Mouse (Mus musculus) neural tube, embryonic 11.5 days (tissue): ENCODE results near the gene Gckr. TPM values are rescaled to one million over a fixed set of nuclear protein-coding genes. Genes with fewer than 3 reads are reported as not detected.

Experiments
- ATAC-seq: fragments of 200-750 bp; cut with Nextera tagmentation; 2 replicates; pipeline ENCODE4 v1.8.0; 2017; ENCODE audit warnings: moderate number of reproducible peaks, mild to moderate bottlenecking, moderate TSS enrichment, moderate library complexity; ENCODE audit not compliant: insufficient read depth, low FRiP score, low TSS enrichment
- DNase-seq: peaks from one replicate; pipeline ENCODE4 v3.0.0-alpha.2; 2015; ENCODE audit warnings: low spot score
- H3K27ac ChIP-seq: fragments of 300-500 bp; sonication (generic); 2 replicates; pipeline ENCODE4 v1.5.1; 2014; ENCODE audit warnings: low read depth, mild to moderate bottlenecking, low read length
- H3K27me3 ChIP-seq: fragments of 300-500 bp; sonication (generic); 2 replicates; pipeline ENCODE4 v1.6.1; 2014; ENCODE audit warnings: mild to moderate bottlenecking, low read length, mixed read lengths; ENCODE audit not compliant: control insufficient read depth, insufficient read depth
- H3K36me3 ChIP-seq: fragments of 300-500 bp; sonication (generic); 2 replicates; pipeline ENCODE4 v1.6.1; 2014; ENCODE audit warnings: mild to moderate bottlenecking, low read length, moderate library complexity, mixed read lengths; ENCODE audit not compliant: control insufficient read depth, insufficient read depth
- H3K4me1 ChIP-seq: fragments of 300-500 bp; sonication (generic); 2 replicates; pipeline ENCODE4 v1.6.1; 2014; ENCODE audit warnings: low read length, mixed read lengths; ENCODE audit not compliant: control insufficient read depth, insufficient read depth
- H3K4me2 ChIP-seq: fragments of 300-500 bp; sonication (generic); 2 replicates; pipeline ENCODE4 v1.6.1; 2014; ENCODE audit warnings: low read depth, mild to moderate bottlenecking, moderate library complexity
- H3K4me3 ChIP-seq: fragments of 300-500 bp; sonication (generic); 2 replicates; pipeline ENCODE4 v1.5.1; 2014; ENCODE audit warnings: low read depth, low read length
- H3K9ac ChIP-seq: fragments of 300-500 bp; sonication (generic); 2 replicates; pipeline ENCODE4 v1.6.1; 2014; ENCODE audit warnings: mild to moderate bottlenecking, low read length
- H3K9me3 ChIP-seq: fragments of 300-500 bp; sonication (generic); 2 replicates; pipeline ENCODE4 v1.6.1; 2016; ENCODE audit warnings: low read length; ENCODE audit not compliant: control insufficient read depth
- WGBS: fragments of 180-500 bp; shearing (Covaris S2); extraction: QIAGEN DNeasy Blood & Tissue Kit; methylation state at CpG from one replicate; pipeline ENCODE4 v1.1.7; 2014; 5-methylcytosine and 5-hydroxymethylcytosine counted together
- polyA plus RNA-seq: library from polyadenylated mRNA; unstranded; fragments of >200 nt; fragmentation: Nextera tagmentation; extraction: Ambion mirVana; gene quantifications from 2 replicates; pipeline ENCODE4 v1.2.1, GENCODE M21; 2014

Gene Gckr
- polyA plus RNA-seq, 1 experiment from 2014 or later = not detected

- no peak overlapping the region for H3K27ac ChIP-seq
- no peak overlapping the region for H3K4me3 ChIP-seq
- no peak overlapping the region for H3K9ac ChIP-seq
- H3K9me3 ChIP-seq = no peaks in the 10 kb centered on the region
- DNase-seq (no peak), ATAC-seq (no peak)
- H3K27me3 ChIP-seq = no peaks in the 10 kb centered on the region
- peaks cover 6% of the 10 kb centered on the region for H3K36me3 ChIP-seq
- H3K4me1 ChIP-seq = peaks cover 7% of the 10 kb centered on the region
- peak overlapping the region; percentile 79; the same call in 1 of the 2 replicates for H3K4me2 ChIP-seq
- WGBS = 82% methylated on average over 3 of the region's 3 CpGs
Measured at GRCm38 (mm10) chr5:31289626-31290230, 7.5 kb upstream of the Gckr start.

GRCm38 (mm10) chr5:31290521-31291360 is 6.5 kb upstream of the Gckr start, which contains the start of gene Ift172:
Gene Ift172, minus strand, starts transcription at chr5:31291116.
- Histone ChIP-seq H3K4me1 (peaks cover 10% of the 10 kb centered on the region), H3K9ac (peak within 1 kb of the TSS; percentile 56), H3K27ac (peak within 1 kb of the TSS; percentile 67; the same call in 1 of the 2 replicates), H3K4me3 (peak within 1 kb of the TSS; percentile 48), H3K27me3 (no peaks in the 10 kb centered on the region), H3K4me2 (peak within 1 kb of the TSS; percentile 79), H3K9me3 (no peaks in the 10 kb centered on the region), H3K36me3 (peaks cover 6% of the 10 kb centered on the region)
- peak; percentile 97 for DNase-seq
- 3% methylated on average over 45 of the region's 45 CpGs for WGBS
- peak; percentile 81 for ATAC-seq

DNA sequence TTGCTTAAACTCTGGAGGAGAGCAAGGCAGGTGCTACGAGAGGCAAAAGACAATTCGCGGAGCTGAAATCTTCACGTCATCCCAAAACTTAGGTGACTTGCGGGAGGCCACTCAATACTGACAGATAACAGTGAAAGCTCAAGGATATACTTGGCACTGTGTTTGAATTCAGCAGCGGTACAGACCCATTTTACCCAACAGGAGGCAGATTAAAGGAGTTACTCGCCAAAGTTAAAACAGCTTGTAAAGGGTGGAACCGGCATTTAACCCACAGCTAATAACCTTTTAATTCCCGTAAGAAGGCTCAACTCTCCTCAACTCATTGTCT is 5.9 kb upstream of the Gckr start:
- Histone ChIP-seq H3K36me3 (peaks cover 6% of the 10 kb centered on the region), H3K4me3 (peak overlapping the region; percentile 48)
- 7% methylated on average over 9 of the region's 9 CpGs for WGBS

GRCm38 (mm10) chr5:31294964-31295605 is 2.2 kb upstream of the Gckr start:
- Histone ChIP-seq H3K4me2 (peak overlapping the region; percentile 97), H3K9me3 (no peaks in the 10 kb centered on the region), H3K4me1 (peaks cover 10% of the 10 kb centered on the region), H3K36me3 (peaks cover 6% of the 10 kb centered on the region), H3K27ac (0 out of 2 replicates have a peak overlapping the region, but pooled peaks have one; percentile 42), H3K27me3 (no peaks in the 10 kb centered on the region), H3K4me3 (peak overlapping the region; percentile 85), H3K9ac (peak overlapping the region; percentile 92)
- ATAC-seq (no peak), DNase-seq (peak; percentile 21)
- 8% methylated on average over 28 of the region's 29 CpGs for WGBS

More for the DNA sequence above, 5.9 kb upstream of the Gckr start:
- DNase-seq = no peak
- no peak; the same call in 1 of the 2 replicates for ATAC-seq
- H3K4me1 ChIP-seq = peaks cover 10% of the 10 kb centered on the region
- peak overlapping the region; percentile 67; the same call in 1 of the 2 replicates for H3K27ac ChIP-seq
- no peaks in the 10 kb centered on the region for H3K27me3 ChIP-seq
- H3K9me3 ChIP-seq = no peaks in the 10 kb centered on the region
- H3K9ac ChIP-seq = peak overlapping the region; percentile 56
- peak overlapping the region; percentile 79 for H3K4me2 ChIP-seq

- WGBS = 1% methylated on average over 44 of the region's 46 CpGs
- Histone ChIP-seq H3K4me3 (peak within 1 kb of the TSS; percentile 85), H3K27ac (peak within 1 kb of the TSS; percentile 42; the same call in 1 of the 2 replicates), H3K36me3 (peaks cover 6% of the 10 kb centered on the region), H3K9ac (peak within 1 kb of the TSS; percentile 92), H3K4me2 (peak within 1 kb of the TSS; percentile 97), H3K9me3 (no peaks in the 10 kb centered on the region), H3K27me3 (no peaks in the 10 kb centered on the region), H3K4me1 (peaks cover 10% of the 10 kb centered on the region)
- ATAC-seq = peak; percentile 76; the same call in 1 of the 2 replicates
- DNase-seq = peak; percentile 80
Measured at GRCm38 (mm10) chr5:31295606-31296141, 1.6 kb upstream of the Gckr start, which contains the start of gene Fndc4. Gene Fndc4, minus strand, starts transcription at chr5:31296080.

- Histone ChIP-seq H3K4me1 (peaks cover 8% of the 10 kb centered on the region), H3K9ac (no peak overlapping the region), H3K4me3 (no peak overlapping the region), H3K4me2 (no peak overlapping the region), H3K27me3 (no peaks in the 10 kb centered on the region), H3K27ac (no peak overlapping the region), H3K9me3 (no peaks in the 10 kb centered on the region), H3K36me3 (peaks cover 4% of the 10 kb centered on the region)
- ATAC-seq = no peak
- 78% methylated on average over 3 of the region's 3 CpGs for WGBS
- DNase-seq = no peak
Measured at GRCm38 (mm10) chr5:31297981-31298380, 738 bp downstream of the Gckr start.

GRCm38 (mm10) chr5:31298486-31298885 is 1.2 kb downstream of the Gckr start:
- Histone ChIP-seq H3K27ac (no peak overlapping the region), H3K27me3 (no peaks in the 10 kb centered on the region), H3K36me3 (peaks cover 1% of the 10 kb centered on the region), H3K4me3 (no peak overlapping the region), H3K9me3 (no peaks in the 10 kb centered on the region), H3K9ac (no peak overlapping the region), H3K4me2 (no peak overlapping the region), H3K4me1 (peaks cover 8% of the 10 kb centered on the region)
- no peak for DNase-seq
- no peak for ATAC-seq
- 70% methylated on average over 2 of the region's 2 CpGs for WGBS

- H3K4me1 ChIP-seq = no peaks in the 10 kb centered on the region
- no peaks in the 10 kb centered on the region for H3K27me3 ChIP-seq
- 69% methylated on average over 8 of the region's 8 CpGs for WGBS
- no peaks in the 10 kb centered on the region for H3K36me3 ChIP-seq
- H3K4me2 ChIP-seq = no peak overlapping the region
- ATAC-seq (no peak), DNase-seq (no peak)
- H3K4me3 ChIP-seq = no peak overlapping the region
- H3K9ac ChIP-seq = no peak overlapping the region
- no peaks in the 10 kb centered on the region for H3K9me3 ChIP-seq
- no peak overlapping the region for H3K27ac ChIP-seq
Measured at GRCm38 (mm10) chr5:31301866-31302265, 4.6 kb downstream of the Gckr start.
